Mouse (Mus musculus) MEL (cell line): Measurements from ENCODE around the gene Psenen. TPM values are rescaled to one million over a fixed set of nuclear protein-coding genes. Genes with fewer than 3 reads are reported as not detected.

Experiments
- DNase-seq: peaks from one replicate; pipeline ENCODE4 v3.0.0; 2011; ENCODE audit warnings: low read depth, low spot score
- H3K27ac ChIP-seq: 2 replicates; pipeline ENCODE4 v1.5.1; 2012; ENCODE audit warnings: low read depth, mild to moderate bottlenecking, control low read depth, low read length, moderate library complexity; ENCODE audit not compliant: control insufficient read depth
- H3K27me3 ChIP-seq, 2 experiments: fragments of 150-350 bp in 1 of 2; sonication (generic) in 1 of 2; 2 replicates each; pipeline ENCODE4 v1.6.1; 2012; ENCODE audit warnings: low read length in 2 of 2, mild to moderate bottlenecking in 2 of 2, improper control_type of control experiment in 1 of 2, moderate library complexity in 1 of 2; ENCODE audit not compliant: insufficient read depth in 2 of 2, control insufficient read depth in 1 of 2
- H3K36me3 ChIP-seq, 2 experiments: 2 replicates each; pipeline ENCODE4 v1.6.1; 2012 to 2014; ENCODE audit warnings: low read length in 2 of 2, improper control_type of control experiment in 1 of 2, inconsistent platforms in 1 of 2, mild to moderate bottlenecking in 1 of 2; ENCODE audit not compliant: insufficient read depth in 2 of 2, control insufficient read depth in 1 of 2
- H3K4me1 ChIP-seq, 2 experiments: fragments of 150-350 bp in 1 of 2; sonication (generic) in 1 of 2; 2 replicates each; pipeline ENCODE4 v1.6.1; 2012; ENCODE audit warnings: low read length in 2 of 2, improper control_type of control experiment in 1 of 2, mild to moderate bottlenecking in 1 of 2; ENCODE audit not compliant: insufficient read depth in 2 of 2, control insufficient read depth in 1 of 2
- H3K4me3 ChIP-seq, 2 experiments: fragments of 150-350 bp in 1 of 2; sonication (generic) in 1 of 2; 2 replicates each; pipeline ENCODE4 v1.5.1; 2012; ENCODE audit warnings: low read depth in 2 of 2, low read length in 2 of 2, mild to moderate bottlenecking in 2 of 2, moderate library complexity in 2 of 2, control low read depth in 1 of 2, improper control_type of control experiment in 1 of 2; ENCODE audit not compliant: control insufficient read depth in 1 of 2, insufficient read depth in 1 of 2
- H3K79me2 ChIP-seq: 2 replicates; pipeline ENCODE4 v1.6.1; 2012; ENCODE audit warnings: mild to moderate bottlenecking, low read length, moderate library complexity; ENCODE audit not compliant: control insufficient read depth, poor library complexity, insufficient read depth
- H3K9ac ChIP-seq: 2 replicates; pipeline ENCODE4 v1.6.1; 2012; ENCODE audit warnings: low read depth, mild to moderate bottlenecking, control low read depth, low read length, moderate library complexity; ENCODE audit not compliant: control insufficient read depth, poor library complexity, severe bottlenecking
- H3K9me3 ChIP-seq: fragments of 150-350 bp; sonication (generic); replicated peaks from 2 replicates; pipeline ENCODE4 v1.6.1; 2012; ENCODE audit warnings: mild to moderate bottlenecking, low read length, improper control_type of control experiment, moderate library complexity; ENCODE audit not compliant: insufficient read depth
- BHLHE40 ChIP-seq: IDR thresholded peaks from 2 replicates; pipeline ENCODE4 v1.6.1; 2012; ENCODE audit warnings: low read depth, mild to moderate bottlenecking, inconsistent platforms, low read length, improper control_type of control experiment, borderline replicate concordance
- CHD1 ChIP-seq: IDR thresholded peaks from 2 replicates; pipeline ENCODE4 v1.6.1; 2012; ENCODE audit warnings: low read depth, mild to moderate bottlenecking, inconsistent platforms, low read length, improper control_type of control experiment
- CHD2 ChIP-seq: IDR thresholded peaks from 2 replicates; pipeline ENCODE4 v1.6.1; 2011; ENCODE audit warnings: low read length, improper control_type of control experiment
- CTCF ChIP-seq, 3 experiments: IDR thresholded peaks in 2 of 3; conservative IDR thresholded peaks in 1 of 3; 2 replicates each; pipeline ENCODE4 v1.5.1; 2011 to 2012; ENCODE audit warnings: low read length in 3 of 3, low read depth in 2 of 3, mild to moderate bottlenecking in 2 of 3, improper control_type of control experiment in 1 of 3, inconsistent platforms in 1 of 3, mixed read lengths in 1 of 3, moderate library complexity in 1 of 3; ENCODE audit not compliant: control insufficient read depth in 1 of 3, insufficient read depth in 1 of 3, poor library complexity in 1 of 3, severe bottlenecking in 1 of 3
- E2F4 ChIP-seq: IDR thresholded peaks from 2 replicates; pipeline ENCODE4 v1.6.1; 2011; ENCODE audit warnings: low read depth, low read length, improper control_type of control experiment, borderline replicate concordance
- EP300 ChIP-seq, 2 experiments: IDR thresholded peaks; 2 replicates each; pipeline ENCODE4 v1.6.1; 2011; ENCODE audit warnings: improper control_type of control experiment in 2 of 2, low read length in 2 of 2, low read depth in 1 of 2, mild to moderate bottlenecking in 1 of 2
- ETS1 ChIP-seq: IDR thresholded peaks from 2 replicates; pipeline ENCODE4 v1.6.1; 2012; ENCODE audit warnings: low read depth, mild to moderate bottlenecking, inconsistent platforms, low read length, improper control_type of control experiment, moderate library complexity
- GABPA ChIP-seq: IDR thresholded peaks from 2 replicates; pipeline ENCODE4 v1.6.1; 2012; ENCODE audit warnings: low read depth, mild to moderate bottlenecking, inconsistent platforms, low read length, improper control_type of control experiment, moderate library complexity
- GATA1 ChIP-seq: IDR thresholded peaks from 2 replicates; pipeline ENCODE4 v1.6.1; 2011; ENCODE audit warnings: low read depth, low read length, improper control_type of control experiment
- HCFC1 ChIP-seq: IDR thresholded peaks from 2 replicates; pipeline ENCODE4 v1.6.1; 2012; ENCODE audit warnings: low read depth, mild to moderate bottlenecking, inconsistent platforms, low read length, improper control_type of control experiment, moderate library complexity
- JUND ChIP-seq: IDR thresholded peaks from 2 replicates; pipeline ENCODE4 v1.6.1; 2011; ENCODE audit warnings: low read depth, mild to moderate bottlenecking, improper control_type of control experiment, low read length
- KAT2A ChIP-seq: conservative IDR thresholded peaks from 2 replicates; pipeline ENCODE4 v1.6.1; 2012; ENCODE audit warnings: low read depth, low read length, improper control_type of control experiment, inconsistent platforms
- MAFK ChIP-seq: IDR thresholded peaks from 2 replicates; pipeline ENCODE4 v1.6.1; 2011; ENCODE audit warnings: low read depth, mild to moderate bottlenecking, low read length, improper control_type of control experiment, borderline replicate concordance
- MAX ChIP-seq: IDR thresholded peaks from 2 replicates; pipeline ENCODE4 v1.6.1; 2011; ENCODE audit warnings: low read length, improper control_type of control experiment
- MAZ ChIP-seq: IDR thresholded peaks from 2 replicates; pipeline ENCODE4 v1.6.1; 2012; ENCODE audit warnings: low read depth, mild to moderate bottlenecking, inconsistent platforms, low read length, improper control_type of control experiment
- MEF2A ChIP-seq: IDR thresholded peaks from 2 replicates; pipeline ENCODE4 v1.6.1; 2014; ENCODE audit warnings: low read depth, mild to moderate bottlenecking, inconsistent platforms, low read length, improper control_type of control experiment; ENCODE audit not compliant: poor library complexity, insufficient replicate concordance, severe bottlenecking; ENCODE audit errors: extremely low read depth
- MXI1 ChIP-seq: IDR thresholded peaks from 2 replicates; pipeline ENCODE4 v1.6.1; 2011; ENCODE audit warnings: mild to moderate bottlenecking, low read depth, low read length, improper control_type of control experiment
- MYB ChIP-seq: IDR thresholded peaks from 2 replicates; pipeline ENCODE4 v1.6.1; 2011; ENCODE audit warnings: mild to moderate bottlenecking, low read depth, low read length, improper control_type of control experiment
- MYC ChIP-seq: IDR thresholded peaks from 2 replicates; pipeline ENCODE4 v1.6.1; 2011; ENCODE audit warnings: low read depth, mild to moderate bottlenecking, low read length, improper control_type of control experiment, moderate library complexity
- NELFE ChIP-seq: IDR thresholded peaks from 2 replicates; pipeline ENCODE4 v1.6.1; 2011; ENCODE audit warnings: low read depth, low read length, improper control_type of control experiment
- NRF1 ChIP-seq: IDR thresholded peaks from 2 replicates; pipeline ENCODE4 v1.6.1; 2014; ENCODE audit warnings: low read depth, mild to moderate bottlenecking, inconsistent platforms, low read length, improper control_type of control experiment, moderate library complexity; ENCODE audit not compliant: poor library complexity, insufficient read depth, severe bottlenecking
- POLR2A ChIP-seq, 2 experiments: IDR thresholded peaks; 2 replicates each; pipeline ENCODE4 v1.6.1; 2011 to 2012; ENCODE audit warnings: low read length in 2 of 2, mild to moderate bottlenecking in 2 of 2, control low read depth in 1 of 2, improper control_type of control experiment in 1 of 2, low read depth in 1 of 2, moderate library complexity in 1 of 2; ENCODE audit not compliant: control insufficient read depth in 1 of 2, insufficient read depth in 1 of 2, poor library complexity in 1 of 2
- POLR2AphosphoS2 ChIP-seq: IDR thresholded peaks from 2 replicates; pipeline ENCODE4 v1.6.1; 2011; ENCODE audit warnings: low read length, improper control_type of control experiment
- POLR2AphosphoS5 ChIP-seq: IDR thresholded peaks from 2 replicates; pipeline ENCODE4 v1.6.1; 2012; ENCODE audit warnings: low read depth, borderline replicate concordance, mild to moderate bottlenecking, inconsistent platforms, low read length, moderate library complexity, mixed read lengths
- RCOR1 ChIP-seq: IDR thresholded peaks from 2 replicates; pipeline ENCODE4 v1.6.1; 2012; ENCODE audit warnings: low read depth, mild to moderate bottlenecking, inconsistent platforms, low read length, improper control_type of control experiment
- SIN3A ChIP-seq: IDR thresholded peaks from 2 replicates; pipeline ENCODE4 v1.6.1; 2012; ENCODE audit warnings: low read length, improper control_type of control experiment, inconsistent platforms
- TBP ChIP-seq: IDR thresholded peaks from 2 replicates; pipeline ENCODE4 v1.8.0; 2011; ENCODE audit warnings: low read depth, low read length, improper control_type of control experiment
- TCF12 ChIP-seq: IDR thresholded peaks from 2 replicates; pipeline ENCODE4 v1.6.1; 2014; ENCODE audit warnings: low read depth, mild to moderate bottlenecking, inconsistent platforms, low read length, improper control_type of control experiment, moderate library complexity
- UBTF ChIP-seq: IDR thresholded peaks from 2 replicates; pipeline ENCODE4 v1.6.1; 2012; ENCODE audit warnings: low read depth, mild to moderate bottlenecking, inconsistent platforms, low read length, improper control_type of control experiment, moderate library complexity, borderline replicate concordance; ENCODE audit not compliant: insufficient read depth
- USF1 ChIP-seq: IDR thresholded peaks from 2 replicates; pipeline ENCODE4 v1.6.1; 2014; ENCODE audit warnings: low read depth, mild to moderate bottlenecking, inconsistent platforms, low read length, improper control_type of control experiment, moderate library complexity
- USF2 ChIP-seq, 2 experiments: IDR thresholded peaks; 2 replicates each; pipeline ENCODE4 v1.6.1; 2011 to 2012; ENCODE audit warnings: improper control_type of control experiment in 2 of 2, low read length in 2 of 2, borderline replicate concordance in 1 of 2, inconsistent platforms in 1 of 2, low read depth in 1 of 2, mild to moderate bottlenecking in 1 of 2; ENCODE audit not compliant: insufficient read depth in 1 of 2
- ZC3H11A ChIP-seq: IDR thresholded peaks from 2 replicates; pipeline ENCODE4 v1.6.1; 2012; ENCODE audit warnings: low read depth, mild to moderate bottlenecking, inconsistent platforms, low read length, improper control_type of control experiment
- ZKSCAN1 ChIP-seq: IDR thresholded peaks from 2 replicates; pipeline ENCODE4 v1.6.1; 2012; ENCODE audit warnings: low read depth, mild to moderate bottlenecking, inconsistent platforms, low read length, improper control_type of control experiment, moderate library complexity
- ZMIZ1 ChIP-seq: IDR thresholded peaks from 2 replicates; pipeline ENCODE4 v1.6.1; 2012; ENCODE audit warnings: low read depth, mild to moderate bottlenecking, inconsistent platforms, low read length, improper control_type of control experiment, moderate library complexity
- polyA plus RNA-seq, 2 experiments: library from polyadenylated mRNA; stranded (reverse) in 1 of 2; unstranded in 1 of 2; fragments of >175 nt in 1 of 2; fragments of >200 nt in 1 of 2; gene quantifications; 2 replicates each; pipeline versions ENCODE4 v1.2.1 to v1.2.4; 2012; ENCODE audit warnings: low replicate concordance in 2 of 2, low read depth in 1 of 2; ENCODE audit not compliant: insufficient read length in 2 of 2, insufficient read depth in 1 of 2, missing spikeins in 1 of 2
- total RNA-seq: library from RNA; depleted of rRNA; stranded (reverse); fragments of 300-350 nt; gene quantifications from 2 replicates; pipeline ENCODE4 v1.2.3, GENCODE M21; 2012

The Psenen gene
- total and polyA plus RNA-seq, 3 experiments, result 60.8 to 157 TPM; not detected in 1

GRCm38 (mm10) chr7:30593579-30594509 is 30.4 kb upstream of the Psenen start:
- Histone ChIP-seq H3K9me3 (no peaks in the 10 kb centered on the region), H3K79me2 (peaks cover 10% of the 10 kb centered on the region), H3K9ac (peak overlapping the region; percentile 56), H3K4me1 (peaks cover 10 to 38% of the 10 kb centered on the region in 2 experiments; a peak in 3 of 4 replicates), H3K4me3 (peak overlapping the region; percentile 46 to 54), H3K36me3 (peaks cover 0 to 11% of the 10 kb centered on the region in 2 experiments; a peak in 2 of 4 replicates), H3K27me3 (no peaks in the 10 kb centered on the region), H3K27ac (peak overlapping the region; percentile 84)
- peak; percentile 67 for DNase-seq
- no peak for TF ChIP-seq E2F4
- 0 out of 2 replicates have a peak, but pooled peaks have one; percentile 23 for TF ChIP-seq MXI1
- 0 out of 4 replicates have a peak, but pooled peaks of 1 of the 2 experiments have one; percentile 20 for TF ChIP-seq POLR2A (IDR thresholded peaks at IDR 0.05; ENCODE audit: control insufficient read depth in 1 of 2, insufficient read depth in 1 of 2, low read depth in 1 of 2, low read length in 2 of 2, poor library complexity in 1 of 2)
- TF ChIP-seq GABPA, result no peak
- TF ChIP-seq CTCF (IDR thresholded peaks at IDR 0.05 in 2 of 3, conservative IDR thresholded peaks at IDR 0.05 in 1 of 3; ENCODE audit: control insufficient read depth in 1 of 3, insufficient read depth in 1 of 3, low read depth in 2 of 3, low read length in 3 of 3, poor library complexity in 1 of 3, severe bottlenecking in 1 of 3), result no peak
- no peak for TF ChIP-seq TBP
- TF ChIP-seq ETS1, result peak; percentile 65
- no peak for TF ChIP-seq CHD1
- peak; percentile 49; the same call in 1 of the 2 replicates for TF ChIP-seq JUND
- no peak for TF ChIP-seq HCFC1
- peak; percentile 51 for TF ChIP-seq SIN3A
- TF ChIP-seq MAFK, result no peak
- TF ChIP-seq BHLHE40, result no peak
- peak; percentile 43; the same call in 1 of the 2 replicates for TF ChIP-seq NELFE
- TF ChIP-seq ZMIZ1, result no peak; the same call in 1 of the 2 replicates
- TF ChIP-seq MEF2A, result no peak
- peak; percentile 17; the same call in 1 of the 2 replicates for TF ChIP-seq GATA1
- TF ChIP-seq MAX, result 0 out of 2 replicates have a peak, but pooled peaks have one; percentile 10
- 0 out of 2 replicates have a peak, but pooled peaks have one; percentile 6 for TF ChIP-seq RCOR1
- no peak for TF ChIP-seq MAZ
- TF ChIP-seq UBTF, result no peak
- TF ChIP-seq POLR2AphosphoS5, result no peak
- no peak for TF ChIP-seq CHD2
- no peak for TF ChIP-seq ZKSCAN1
- TF ChIP-seq MYB, result no peak
- no peak for TF ChIP-seq KAT2A
- no peak for TF ChIP-seq USF1
- no peak for TF ChIP-seq TCF12
- no peak for TF ChIP-seq NRF1
- peak; percentile 60; the same call in 1 of the 2 replicates for TF ChIP-seq MYC
- no peak for TF ChIP-seq POLR2AphosphoS2
- TF ChIP-seq EP300 (IDR thresholded peaks at IDR 0.05; ENCODE audit: low read depth in 1 of 2, low read length in 2 of 2), result peak; percentile 33 to 70; a peak in 3 of 4 replicates
- TF ChIP-seq USF2 (IDR thresholded peaks at IDR 0.05; ENCODE audit: borderline replicate concordance in 1 of 2, insufficient read depth in 1 of 2, low read depth in 1 of 2, low read length in 2 of 2), result no peak
- TF ChIP-seq ZC3H11A, result no peak
